Mouse (Mus musculus) liver, embryonic 12.5 days (tissue): ENCODE data around the gene Utp4. TPM values are rescaled to one million over a fixed set of nuclear protein-coding genes. Genes with fewer than 3 reads are reported as not detected.
"Not testable (repeated sequence)": the region's sequence is repeated elsewhere in the genome, so short reads cannot be mapped to it uniquely, and the experiment has no call there.

Source experiments
- ATAC-seq: fragments of 200-750 bp; cut with Nextera tagmentation; 2 replicates; pipeline ENCODE4 v1.8.0; 2017; ENCODE audit warnings: moderate number of reproducible peaks, mild to moderate bottlenecking, moderate library complexity
- H3K27ac ChIP-seq: fragments of 300-500 bp; sonication (generic); 2 replicates; pipeline ENCODE4 v1.5.1; 2016; ENCODE audit warnings: mild to moderate bottlenecking
- H3K27me3 ChIP-seq: fragments of 300-500 bp; sonication (generic); replicated peaks from 2 replicates; pipeline ENCODE4 v1.6.1; 2016; ENCODE audit warnings: mild to moderate bottlenecking, moderate library complexity
- H3K36me3 ChIP-seq: fragments of 300-500 bp; sonication (generic); 2 replicates; pipeline ENCODE4 v1.6.1; 2016; ENCODE audit warnings: mild to moderate bottlenecking, moderate library complexity
- H3K4me1 ChIP-seq: fragments of 300-500 bp; sonication (generic); 2 replicates; pipeline ENCODE4 v1.6.1; 2016
- H3K4me2 ChIP-seq: fragments of 300-500 bp; sonication (generic); 2 replicates; pipeline ENCODE4 v1.6.1; 2016; ENCODE audit warnings: mild to moderate bottlenecking, moderate library complexity
- H3K4me3 ChIP-seq: fragments of 300-500 bp; sonication (generic); 2 replicates; pipeline ENCODE4 v1.5.1; 2016; ENCODE audit warnings: mild to moderate bottlenecking, moderate library complexity
- H3K9ac ChIP-seq: fragments of 300-500 bp; sonication (generic); 2 replicates; pipeline ENCODE4 v1.6.1; 2016; ENCODE audit warnings: mild to moderate bottlenecking, moderate library complexity
- H3K9me3 ChIP-seq: fragments of 300-500 bp; sonication (generic); replicated peaks from 2 replicates; pipeline ENCODE4 v1.6.1; 2016; ENCODE audit warnings: mild to moderate bottlenecking, moderate library complexity
- WGBS: fragments of 180-500 bp; shearing (Covaris S2); methylation state at CpG from one replicate; pipeline ENCODE4 v1.1.7; 2016; ENCODE audit not compliant: insufficient replicate concordance; 5-methylcytosine and 5-hydroxymethylcytosine counted together
- polyA plus RNA-seq: library from polyadenylated mRNA; unstranded; fragments of >200 nt; fragmentation: Nextera tagmentation; extraction: Ambion mirVana; gene quantifications from 2 replicates; pipeline ENCODE4 v1.2.1, GENCODE M21; 2016

Utp4 gene
- polyA plus RNA-seq, 1 experiment from 2014 or later: 73.2 TPM

GRCm38 (mm10) chr8:106908291-106908690 lies 14.9 kb downstream of the Utp4 start:
- no peak overlapping the region for H3K9ac ChIP-seq
- no peaks in the 10 kb centered on the region for H3K9me3 ChIP-seq
- H3K36me3 ChIP-seq: peaks cover 86% of the 10 kb centered on the region
- H3K27ac ChIP-seq: no peak overlapping the region
- no peak overlapping the region for H3K4me2 ChIP-seq
- whole genome bisulfite sequencing: 90% methylated on average over 7 of the region's 7 CpGs
- no peaks in the 10 kb centered on the region for H3K27me3 ChIP-seq
- no peak for ATAC-seq
- H3K4me3 ChIP-seq: no peak overlapping the region
- no peaks in the 10 kb centered on the region for H3K4me1 ChIP-seq

- no peaks in the 10 kb centered on the region for H3K9me3 ChIP-seq
- H3K36me3 ChIP-seq: peaks cover 85% of the 10 kb centered on the region
- 93% methylated on average over 10 of the region's 10 CpGs for WGBS
Measured at GRCm38 (mm10) chr8:106913631-106914030, 20.2 kb downstream of the Utp4 start.

GRCm38 (mm10) chr8:106919721-106920394 lies 26.4 kb downstream of the Utp4 start:
- Histone ChIP-seq H3K27me3 (no peaks in the 10 kb centered on the region), H3K36me3 (peaks cover 87% of the 10 kb centered on the region), H3K4me3 (no peak overlapping the region), H3K4me1 (no peaks in the 10 kb centered on the region), H3K4me2 (no peak overlapping the region), H3K9ac (no peak overlapping the region), H3K9me3 (no peaks in the 10 kb centered on the region), H3K27ac (no peak overlapping the region)
- ATAC-seq: no peak
- 87% methylated on average over 8 of the region's 8 CpGs for WGBS

More at GRCm38 (mm10) chr8:106913631-106914030, 20.2 kb downstream of the Utp4 start:
- H3K4me1 ChIP-seq: no peaks in the 10 kb centered on the region
- no peaks in the 10 kb centered on the region for H3K27me3 ChIP-seq
- H3K4me3 ChIP-seq: no peak overlapping the region
- H3K4me2 ChIP-seq: no peak overlapping the region
- ATAC-seq: no peak
- H3K27ac ChIP-seq: no peak overlapping the region
- H3K9ac ChIP-seq: no peak overlapping the region

- Histone ChIP-seq H3K9me3 (no peaks in the 10 kb centered on the region), H3K4me1 (no peaks in the 10 kb centered on the region), H3K27me3 (no peaks in the 10 kb centered on the region), H3K9ac (no peak overlapping the region), H3K27ac (no peak overlapping the region), H3K4me2 (no peak overlapping the region), H3K36me3 (peaks cover 82% of the 10 kb centered on the region), H3K4me3 (no peak overlapping the region)
- no peak for ATAC-seq
- WGBS: 90% methylated on average over 5 of the region's 5 CpGs
Measured at GRCm38 (mm10) chr8:106920395-106920741, 26.9 kb downstream of the Utp4 start.

GRCm38 (mm10) chr8:106924057-106924456 lies 30.6 kb downstream of the Utp4 start:
- Histone ChIP-seq H3K27ac (no peak overlapping the region), H3K9ac (no peak overlapping the region), H3K27me3 (no peaks in the 10 kb centered on the region), H3K4me3 (no peak overlapping the region), H3K36me3 (peaks cover 45% of the 10 kb centered on the region), H3K9me3 (no peaks in the 10 kb centered on the region), H3K4me2 (no peak overlapping the region), H3K4me1 (no peaks in the 10 kb centered on the region)
- no peak for ATAC-seq
- WGBS: 74% methylated on average over 4 of the region's 4 CpGs

- H3K4me2 ChIP-seq: no peak overlapping the region
- H3K27ac ChIP-seq: no peak overlapping the region
- ATAC-seq: no peak
- H3K4me3 ChIP-seq: no peak overlapping the region
- 79% methylated on average over 8 of the region's 8 CpGs for WGBS
- H3K36me3 ChIP-seq: peaks cover 36% of the 10 kb centered on the region
- no peak overlapping the region for H3K9ac ChIP-seq
- H3K27me3 ChIP-seq: no peaks in the 10 kb centered on the region
- no peaks in the 10 kb centered on the region for H3K9me3 ChIP-seq
- no peaks in the 10 kb centered on the region for H3K4me1 ChIP-seq
Measured at GRCm38 (mm10) chr8:106924904-106925349, 31.5 kb downstream of the Utp4 start.

GRCm38 (mm10) chr8:106925446-106925845 lies 32.0 kb downstream of the Utp4 start:
- Histone ChIP-seq H3K4me1 (no peaks in the 10 kb centered on the region), H3K36me3 (peaks cover 31% of the 10 kb centered on the region), H3K27ac (no peak overlapping the region), H3K9me3 (no peaks in the 10 kb centered on the region), H3K27me3 (no peaks in the 10 kb centered on the region), H3K4me2 (no peak overlapping the region), H3K9ac (no peak overlapping the region), H3K4me3 (no peak overlapping the region)
- ATAC-seq: no peak
- WGBS: 62% methylated on average over 4 of the region's 4 CpGs

- 42% methylated on average over 4 of the region's 4 CpGs for WGBS
- 0 out of 2 replicates have a peak, but pooled peaks have one; percentile 37 for ATAC-seq
- Histone ChIP-seq H3K4me3 (no peak overlapping the region), H3K27me3 (peaks cover under 1% of the 10 kb centered on the region; the same call in 1 of the 2 replicates), H3K9ac (no peak overlapping the region), H3K36me3 (peaks cover 14% of the 10 kb centered on the region), H3K4me1 (peaks cover 1% of the 10 kb centered on the region; the same call in 1 of the 2 replicates), H3K27ac (no peak overlapping the region), H3K9me3 (no peaks in the 10 kb centered on the region), H3K4me2 (no peak overlapping the region)
Measured at GRCm38 (mm10) chr8:106927247-106927646, 33.8 kb downstream of the Utp4 start.

- H3K27me3 ChIP-seq, H3K4me3 ChIP-seq, H3K9me3 ChIP-seq, ATAC-seq, H3K9ac ChIP-seq, H3K27ac ChIP-seq, H3K4me2 ChIP-seq, H3K36me3 ChIP-seq, H3K4me1 ChIP-seq: not testable (repeated sequence)
- 87% methylated on average over 11 of the region's 11 CpGs for WGBS
Measured at GRCm38 (mm10) chr8:106928182-106928581, 34.7 kb downstream of the Utp4 start.

GRCm38 (mm10) chr8:106929155-106929913 lies 35.9 kb downstream of the Utp4 start:
- Histone ChIP-seq H3K27me3 (peaks cover 9% of the 10 kb centered on the region; the same call in 1 of the 2 replicates), H3K4me3 (no peak overlapping the region), H3K9me3 (no peaks in the 10 kb centered on the region), H3K9ac (no peak overlapping the region), H3K4me2 (no peak overlapping the region), H3K36me3 (no peaks in the 10 kb centered on the region), H3K27ac (no peak overlapping the region), H3K4me1 (peaks cover 13% of the 10 kb centered on the region)
- ATAC-seq: no peak
- 43% methylated on average over 6 of the region's 6 CpGs for WGBS

- 71% methylated on average over 5 of the region's 5 CpGs for WGBS
- no peak overlapping the region for H3K27ac ChIP-seq
Measured at GRCm38 (mm10) chr8:106929921-106930320, 36.5 kb downstream of the Utp4 start.

GRCm38 (mm10) chr8:106932376-106933065 lies 39.1 kb downstream of the Utp4 start:
- H3K36me3 ChIP-seq: no peaks in the 10 kb centered on the region
- 0 out of 2 replicates have a peak overlapping the region, but pooled peaks have one; percentile 4 for H3K9ac ChIP-seq
- ATAC-seq: no peak
- H3K9me3 ChIP-seq: no peaks in the 10 kb centered on the region
- peaks cover 41% of the 10 kb centered on the region for H3K4me1 ChIP-seq
- peak overlapping the region; percentile 50 for H3K4me2 ChIP-seq
- no peak overlapping the region for H3K27ac ChIP-seq
- peak overlapping the region; percentile 21 for H3K4me3 ChIP-seq
- 17% methylated on average over 22 of the region's 22 CpGs for WGBS
- H3K27me3 ChIP-seq: peaks cover 35% of the 10 kb centered on the region

More at GRCm38 (mm10) chr8:106929921-106930320, 36.5 kb downstream of the Utp4 start:
- H3K4me3 ChIP-seq: no peak overlapping the region
- no peaks in the 10 kb centered on the region for H3K36me3 ChIP-seq
- peaks cover 16% of the 10 kb centered on the region for H3K4me1 ChIP-seq
- peaks cover 12% of the 10 kb centered on the region; the same call in 1 of the 2 replicates for H3K27me3 ChIP-seq
- no peak for ATAC-seq
- H3K9me3 ChIP-seq: no peaks in the 10 kb centered on the region
- no peak overlapping the region for H3K4me2 ChIP-seq
- no peak overlapping the region for H3K9ac ChIP-seq
